Mouse (Mus musculus): ENCODE data around the gene Foxe3. TPM values are rescaled to one million over a fixed set of nuclear protein-coding genes. Genes with fewer than 3 reads are reported as not detected.

Gene Foxe3
- polyA plus RNA-seq, 1 experiment: not detected

DNA sequence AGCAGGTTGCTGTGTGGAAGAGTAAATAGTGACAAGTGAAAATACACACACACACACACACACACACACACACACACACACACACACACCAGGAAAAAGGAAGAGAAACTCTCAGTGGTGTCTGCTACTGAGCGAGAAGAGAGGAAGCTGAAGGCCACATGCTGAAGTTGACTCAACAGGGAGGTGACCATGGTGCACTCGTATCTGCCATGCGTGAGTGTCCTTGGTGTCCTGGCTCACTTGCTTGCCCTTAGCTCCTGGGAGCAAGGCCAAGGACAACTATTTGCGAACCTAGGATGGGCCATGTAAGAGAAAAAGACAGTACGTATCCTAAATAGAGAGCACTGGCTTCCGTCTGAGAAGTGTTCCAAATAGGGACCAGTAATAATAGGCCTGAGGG, 8.4 kb upstream of the Foxe3 start:
- no peak for TF ChIP-seq GATA1 (IDR thresholded peaks at IDR 0.05; ENCODE audit: low read length)

DNA sequence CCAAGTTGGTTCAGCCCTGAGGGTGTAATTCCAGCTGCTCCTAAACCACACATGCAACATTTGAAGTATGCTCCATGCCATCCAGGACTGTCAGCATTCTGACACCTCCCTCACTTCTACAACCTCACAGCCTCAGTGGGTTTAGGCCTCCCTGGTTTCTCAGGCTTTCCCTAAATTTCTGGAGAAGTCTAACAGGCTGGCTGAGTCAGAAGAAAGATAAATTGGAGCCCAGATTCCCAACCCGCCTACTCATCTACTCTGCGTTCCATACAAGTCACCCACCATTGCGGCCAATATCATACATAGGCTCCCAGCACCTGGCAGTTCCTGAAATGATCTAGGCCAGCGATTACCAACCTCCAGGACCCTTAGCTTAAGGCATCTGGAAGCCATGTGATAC, 6.9 kb upstream of the Foxe3 start:
- no peak for TF ChIP-seq GATA1 (IDR thresholded peaks at IDR 0.05; ENCODE audit: low read length)

GRCm38 (mm10) chr4:114929155-114929554, 3.3 kb upstream of the Foxe3 start:
- TF ChIP-seq GATA1 (IDR thresholded peaks at IDR 0.05; ENCODE audit: low read length): no peak

- TF ChIP-seq GATA1 (IDR thresholded peaks at IDR 0.05; ENCODE audit: low read length): no peak
Measured at GRCm38 (mm10) chr4:114924971-114925916, 569 bp downstream of the Foxe3 start.

DNA sequence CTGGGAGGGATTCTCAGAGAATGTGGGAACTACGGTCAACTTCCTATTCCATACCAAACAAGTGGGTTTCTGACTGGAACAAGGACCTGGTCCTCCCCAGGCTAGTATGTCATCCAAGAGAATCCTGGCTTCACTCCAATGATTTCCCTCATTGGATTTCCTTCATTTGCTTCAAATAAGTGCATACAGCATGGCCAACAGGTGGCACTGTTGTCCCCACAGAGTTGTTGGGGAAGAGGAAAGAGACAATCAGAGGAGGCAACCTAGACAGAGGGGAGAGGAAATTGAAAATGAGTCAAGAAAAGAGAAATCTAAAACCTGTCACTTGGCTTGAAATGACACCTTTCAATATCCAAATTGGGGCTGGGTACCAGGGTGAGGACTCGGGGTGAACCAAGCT, 8.7 kb downstream of the Foxe3 start:
- TF ChIP-seq GATA1 (IDR thresholded peaks at IDR 0.05; ENCODE audit: low read length): no peak

DNA sequence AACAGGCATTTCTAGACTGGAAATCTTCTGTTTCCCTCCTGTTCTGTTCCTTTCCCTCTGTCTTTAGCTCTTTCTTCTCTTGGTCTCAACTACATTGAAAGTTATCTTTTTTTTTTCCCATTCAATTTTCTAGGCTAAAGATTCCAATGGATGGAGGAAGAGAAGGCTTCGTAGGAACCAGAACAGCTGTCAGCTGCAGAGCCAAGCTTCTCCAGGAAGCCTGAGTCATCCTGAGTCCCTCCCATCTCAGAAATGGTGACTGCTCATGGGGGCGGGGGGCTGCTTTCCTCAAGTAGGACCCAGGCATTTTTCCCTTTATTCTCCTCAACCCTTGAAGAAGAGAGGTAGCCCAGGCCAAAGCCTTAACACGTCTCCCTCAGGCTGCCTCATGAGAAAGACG, 9.8 kb downstream of the Foxe3 start:
- TF ChIP-seq GATA1 (IDR thresholded peaks at IDR 0.05; ENCODE audit: low read length): no peak

- TF ChIP-seq GATA1 (IDR thresholded peaks at IDR 0.05; ENCODE audit: low read length): no peak
Measured at GRCm38 (mm10) chr4:114913594-114913962, 12.2 kb downstream of the Foxe3 start.

DNA sequence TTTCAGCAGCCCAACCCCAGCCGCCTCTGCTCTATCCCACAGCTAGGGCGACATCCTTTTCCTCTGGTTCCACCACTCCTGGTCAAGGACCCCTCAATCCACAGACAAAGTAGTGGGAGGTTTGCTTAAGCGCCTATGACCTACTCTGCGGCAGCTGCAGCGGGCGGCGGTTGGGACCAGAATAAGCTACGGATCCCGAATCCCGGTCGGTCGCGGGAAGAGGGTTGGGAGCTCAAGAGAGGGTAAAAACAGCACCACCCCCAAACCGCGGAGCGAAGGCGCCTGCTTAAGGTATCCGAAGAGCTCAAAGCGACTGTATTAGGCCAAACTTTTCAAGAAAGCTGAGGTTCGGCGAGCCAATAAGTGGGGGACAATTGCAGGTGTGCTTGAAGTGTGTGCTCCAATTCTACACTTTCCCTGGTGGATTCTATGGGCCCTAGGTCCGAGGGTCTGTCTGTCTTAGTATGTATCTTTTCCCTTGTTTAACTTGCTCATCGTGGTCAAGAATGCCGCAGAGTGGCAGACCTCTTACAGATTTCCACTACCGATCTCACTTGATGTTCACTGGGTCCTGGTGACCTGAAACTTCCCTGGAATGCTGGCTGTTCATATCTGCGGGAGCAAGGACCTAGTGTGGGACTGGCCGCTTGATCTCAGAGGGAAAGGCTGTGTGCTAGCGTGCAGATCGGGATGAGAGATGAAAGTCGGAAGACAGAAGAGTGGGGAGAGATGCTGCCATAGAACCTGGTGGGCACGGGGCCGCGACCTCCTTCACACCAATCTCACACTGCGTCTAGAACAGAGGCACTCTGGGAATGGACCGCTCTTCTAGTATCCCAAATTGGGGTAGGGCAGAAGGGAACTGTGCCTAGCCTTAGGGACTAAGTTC, 12.9 kb downstream of the Foxe3 start:
- no peak for TF ChIP-seq GATA1 (IDR thresholded peaks at IDR 0.05; ENCODE audit: low read length)

- no peak for TF ChIP-seq GATA1 (IDR thresholded peaks at IDR 0.05; ENCODE audit: low read length)
Measured at GRCm38 (mm10) chr4:114909602-114910484, 16.0 kb downstream of the Foxe3 start.

- no peak for TF ChIP-seq GATA1 (IDR thresholded peaks at IDR 0.05; ENCODE audit: low read length)
Measured at GRCm38 (mm10) chr4:114908829-114909601, 16.8 kb downstream of the Foxe3 start, which contains the start of gene Foxd2. Foxd2 (minus strand) TSS chr4:114908873.

DNA sequence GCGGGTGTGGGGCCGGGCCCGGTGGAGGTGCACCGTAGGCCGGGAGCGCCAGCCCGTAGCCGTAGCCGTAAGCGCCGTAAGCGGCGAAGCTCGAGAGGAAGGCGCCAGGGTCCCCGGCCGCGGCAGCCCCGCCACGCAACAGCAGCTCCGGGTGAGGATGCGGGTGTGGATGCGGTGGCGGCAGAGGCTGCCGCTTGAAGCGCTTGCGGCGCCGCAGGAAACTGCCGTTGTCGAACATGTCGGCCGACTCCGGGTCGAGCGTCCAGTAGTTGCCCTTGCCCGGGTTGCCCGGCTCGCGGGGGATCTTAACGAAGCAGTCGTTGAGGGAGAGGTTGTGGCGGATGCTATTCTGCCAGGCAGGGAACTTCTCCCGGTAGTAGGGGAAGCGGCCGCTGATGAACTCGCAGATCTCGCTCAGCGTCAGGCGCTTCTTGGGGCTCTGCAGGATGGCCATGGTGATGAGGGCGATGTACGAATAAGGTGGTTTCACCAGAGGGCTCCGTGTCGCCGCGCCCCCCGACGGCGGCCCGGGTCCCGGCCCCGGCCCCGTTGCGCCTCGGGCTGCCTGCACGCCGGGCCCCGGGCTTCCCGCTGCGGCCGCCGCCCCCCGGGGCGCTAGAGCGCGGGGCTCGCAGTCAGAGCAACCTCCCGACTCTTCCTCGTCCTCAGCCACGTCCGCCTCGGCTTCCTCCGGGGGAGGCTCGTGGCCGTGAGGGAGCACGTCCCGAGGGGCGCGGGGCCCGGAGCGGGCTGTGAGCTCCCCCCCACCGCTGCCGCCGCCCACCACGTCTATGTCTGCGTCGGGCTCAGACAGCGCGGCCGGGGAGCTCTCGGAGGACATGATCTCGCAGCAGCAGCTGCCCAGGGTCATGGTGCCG, 17.6 kb downstream of the Foxe3 start:
- TF ChIP-seq GATA1 (IDR thresholded peaks at IDR 0.05; ENCODE audit: low read length): no peak

DNA sequence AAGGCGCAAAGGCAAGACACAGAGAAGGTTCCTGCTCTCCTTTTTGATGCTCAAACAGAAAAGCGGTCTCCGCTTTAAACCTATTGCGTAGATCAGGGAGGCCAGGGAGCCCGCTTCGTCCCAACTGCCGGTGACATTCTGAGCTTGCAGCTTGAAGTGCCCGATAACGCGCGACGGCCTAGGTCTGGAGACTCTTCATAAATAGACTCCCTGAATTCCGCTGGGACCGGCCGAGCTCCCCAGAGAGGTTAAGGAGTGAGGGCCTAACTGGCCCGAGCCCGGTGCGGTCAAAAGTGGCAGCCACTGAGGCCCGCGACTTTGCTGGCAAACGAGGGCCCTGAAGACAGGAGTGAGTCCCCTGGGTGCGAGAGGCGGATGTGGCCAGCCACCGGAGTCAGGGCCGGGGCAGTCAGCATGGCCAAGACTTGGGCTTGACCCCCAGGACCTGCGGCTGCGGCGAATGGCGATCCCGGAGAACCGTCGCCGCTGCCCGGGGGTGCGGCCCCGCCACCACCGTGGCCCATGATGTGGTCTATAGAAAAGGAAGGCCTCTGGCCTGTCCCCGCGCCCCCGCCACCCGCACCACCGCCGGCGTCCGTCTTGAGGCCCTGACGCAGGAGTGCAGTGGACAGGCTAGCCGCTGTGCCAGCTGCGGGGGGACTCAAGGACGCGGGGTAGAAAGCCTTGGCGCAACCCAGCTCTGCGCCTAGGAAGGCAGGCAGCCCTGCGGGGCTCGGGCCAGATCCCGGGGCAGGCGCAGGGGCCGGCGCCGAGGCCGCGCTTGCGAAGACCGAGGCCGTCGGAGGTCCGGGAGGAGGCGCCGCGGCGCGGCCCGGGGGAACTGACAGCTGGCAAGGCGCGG, 18.5 kb downstream of the Foxe3 start:
- no peak for TF ChIP-seq GATA1 (IDR thresholded peaks at IDR 0.05; ENCODE audit: low read length)
